Mouse (Mus musculus): ENCODE data around the gene Cmklr1.

Gene Cmklr1

GRCm38 (mm10) chr5:113650035-113650865, at the start of gene Cmklr1:
Cmklr1 (minus strand) TSS chr5:113650426.
- DNase-seq, result no peak

- no peak for DNase-seq
These were observed 44.2 kb upstream of the Cmklr1 start for GRCm38 (mm10) chr5:113694415-113694814.

- no peak for DNase-seq
These were observed 43.8 kb upstream of the Cmklr1 start for GRCm38 (mm10) chr5:113694000-113694399.

DNA sequence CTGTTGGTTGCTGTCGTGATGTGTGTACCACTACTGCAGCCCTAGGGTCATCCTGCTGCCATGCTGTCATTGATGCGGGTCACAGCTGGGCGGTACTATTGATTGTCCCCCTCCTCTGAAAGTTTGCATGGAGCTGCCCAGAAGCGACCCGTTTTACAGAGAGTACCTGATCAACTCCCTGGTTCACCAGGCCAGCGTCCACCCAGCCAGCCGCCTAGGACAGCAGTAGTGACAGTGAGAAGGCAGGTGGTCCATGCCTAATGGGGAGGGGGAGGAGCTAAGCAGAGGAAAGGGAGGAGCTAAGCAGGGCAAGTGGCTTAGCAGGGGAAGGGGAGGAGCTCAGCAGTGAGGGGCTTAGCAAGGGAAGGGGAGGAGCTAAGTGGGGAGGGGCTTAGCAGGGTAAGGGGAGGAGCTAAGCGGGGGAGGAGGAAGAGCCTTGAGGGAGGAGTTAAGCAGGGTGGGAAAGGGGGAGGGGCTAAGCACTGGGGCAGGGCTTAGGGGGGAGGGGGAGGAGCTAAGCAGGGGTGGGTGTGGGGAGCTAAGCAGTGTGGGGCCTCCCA, 43.0 kb upstream of the Cmklr1 start:
- DNase-seq, result peak; percentile 59

DNA sequence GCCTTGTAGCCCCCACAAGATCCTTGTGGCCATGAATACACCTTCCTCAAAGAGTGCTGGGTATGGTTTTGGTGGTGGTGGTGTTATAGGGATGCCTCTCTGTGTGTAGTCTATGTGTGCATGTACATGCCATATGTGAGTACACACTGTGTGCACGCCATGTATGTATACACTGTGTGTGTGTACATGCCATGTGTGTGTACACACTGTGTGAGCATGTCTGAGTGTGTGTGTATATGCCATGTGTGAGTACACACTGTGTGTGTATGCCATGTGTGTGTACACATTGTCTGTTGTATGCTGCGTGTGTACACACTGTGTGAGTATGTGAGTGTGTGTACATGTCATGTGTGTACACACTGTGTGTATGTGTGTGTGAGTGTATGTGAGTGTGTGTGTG, 40.6 kb upstream of the Cmklr1 start:
- DNase-seq, result no peak

DNA sequence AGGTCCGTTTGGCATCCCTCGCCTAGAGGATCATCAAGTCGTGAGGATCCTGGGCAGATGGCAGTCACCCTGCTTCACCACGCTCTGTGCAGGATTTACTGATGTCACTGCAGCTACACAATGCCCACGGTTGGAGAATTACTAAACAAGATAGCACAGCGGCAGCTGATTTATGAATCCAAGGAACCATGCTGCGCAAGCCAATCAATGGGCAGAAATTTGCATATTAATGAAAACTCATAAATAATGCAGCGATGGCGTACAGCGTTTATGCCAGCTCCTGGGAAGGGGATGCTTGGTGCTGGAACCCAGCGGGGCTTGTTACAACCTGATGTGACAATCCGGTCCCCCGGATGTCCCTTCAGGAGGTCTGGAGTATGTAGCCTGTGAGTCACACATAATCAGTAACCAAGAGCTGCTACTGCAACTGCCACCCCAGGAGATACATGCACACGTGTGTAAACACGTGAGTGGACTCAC, 39.9 kb upstream of the Cmklr1 start:
- DNase-seq, result peak; percentile 64

GRCm38 (mm10) chr5:113687514-113687913, 37.3 kb upstream of the Cmklr1 start:
- DNase-seq, result peak; percentile 38

DNA sequence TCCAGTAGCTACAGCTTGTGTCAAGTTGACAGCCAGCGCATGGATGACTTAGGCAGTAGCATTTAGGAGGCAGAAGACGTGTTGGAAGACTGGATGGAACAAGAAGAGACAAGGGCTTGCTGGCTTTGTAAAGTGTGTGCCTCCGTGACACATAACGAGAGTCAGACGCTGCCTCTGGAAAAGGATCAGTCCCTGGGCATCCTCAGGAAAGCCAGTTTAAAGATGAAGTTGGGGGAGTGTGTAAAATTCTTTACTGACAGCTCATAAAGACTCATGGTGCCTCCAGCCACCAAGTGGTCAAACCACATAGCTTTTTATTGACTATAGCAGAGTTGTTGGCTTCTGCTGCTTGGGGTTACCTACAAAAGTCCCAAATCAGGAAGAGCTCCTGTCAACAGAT, 35.2 kb upstream of the Cmklr1 start:
- DNase-seq, result no peak

DNA sequence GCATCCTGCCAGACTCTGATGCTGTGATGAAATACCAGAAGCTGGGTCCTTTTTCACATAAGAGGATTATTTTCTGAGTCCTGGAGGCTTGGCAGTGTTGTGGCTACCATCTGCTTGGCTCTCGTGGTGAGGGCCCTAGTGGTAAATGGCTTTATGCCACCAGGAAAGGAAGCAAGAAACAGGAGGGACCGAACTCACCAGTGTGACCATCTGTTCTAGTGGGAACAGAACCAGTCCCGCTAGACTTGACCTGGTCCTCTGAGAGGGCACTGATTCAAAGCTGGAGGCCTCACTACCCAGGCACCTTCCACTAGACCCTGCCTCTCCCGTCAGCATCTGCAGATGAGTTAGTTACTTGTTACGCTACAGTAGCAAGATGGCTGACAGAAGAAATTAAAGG, 33.0 kb upstream of the Cmklr1 start:
- DNase-seq, result peak; percentile 95

- DNase-seq, result peak; percentile 44
These were observed 32.2 kb upstream of the Cmklr1 start for GRCm38 (mm10) chr5:113682472-113682871.

DNA sequence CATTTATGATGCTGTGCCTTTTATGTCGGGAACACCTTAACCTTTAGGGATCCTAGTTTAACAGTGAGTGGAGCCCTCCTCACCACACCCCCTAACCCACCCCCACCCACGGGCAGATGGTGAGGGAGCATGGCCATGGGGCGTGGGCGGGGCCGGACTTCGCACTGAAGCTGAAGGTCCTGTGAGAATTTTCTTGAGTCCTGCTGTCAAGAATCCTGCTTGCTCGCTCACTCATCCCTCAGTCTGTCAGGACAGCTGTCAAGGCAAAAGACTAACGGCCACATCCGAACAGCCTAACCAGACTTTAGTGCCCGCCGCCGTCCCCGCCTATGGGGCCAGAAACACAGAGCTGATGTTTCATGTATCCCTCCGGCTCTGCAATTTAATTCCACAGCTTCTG, 31.0 kb upstream of the Cmklr1 start:
- peak; percentile 61 for DNase-seq

GRCm38 (mm10) chr5:113679509-113679908, 29.3 kb upstream of the Cmklr1 start:
- DNase-seq, result peak; percentile 55

DNA sequence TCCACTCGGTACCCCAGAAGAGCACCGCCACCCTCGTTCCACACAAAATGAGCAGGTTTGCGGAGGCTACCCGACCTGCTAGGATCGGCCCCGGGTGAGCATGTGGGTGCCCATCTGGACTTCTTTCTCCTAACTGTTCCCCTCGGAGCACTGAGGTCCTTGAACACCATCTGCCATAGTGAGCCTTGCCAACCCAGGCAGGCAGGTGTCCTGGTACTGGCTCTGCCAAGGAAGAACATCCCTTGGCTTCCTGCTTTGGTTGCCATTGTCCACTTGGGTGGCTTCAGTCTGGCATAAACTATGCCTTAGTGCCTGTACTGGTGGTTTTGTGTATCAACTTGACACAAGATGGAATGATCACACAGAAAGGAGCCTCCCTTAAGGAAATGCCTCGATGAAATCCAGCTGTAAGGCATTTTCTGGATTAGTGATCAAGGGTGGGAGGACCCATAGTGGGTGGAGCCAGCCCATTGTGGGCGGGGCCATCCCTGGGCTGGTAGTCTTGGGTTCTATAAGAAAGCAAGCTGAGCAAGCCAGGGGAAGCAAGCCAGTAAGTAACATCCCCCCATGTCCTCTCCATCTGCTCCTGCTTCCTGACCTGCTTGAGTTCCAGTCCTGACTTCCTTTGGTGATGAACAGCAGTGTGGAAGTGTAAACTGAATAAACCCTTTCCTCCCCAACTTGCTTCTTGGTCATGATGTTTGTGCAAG, 28.7 kb upstream of the Cmklr1 start:
- DNase-seq, result peak; percentile 99

DNA sequence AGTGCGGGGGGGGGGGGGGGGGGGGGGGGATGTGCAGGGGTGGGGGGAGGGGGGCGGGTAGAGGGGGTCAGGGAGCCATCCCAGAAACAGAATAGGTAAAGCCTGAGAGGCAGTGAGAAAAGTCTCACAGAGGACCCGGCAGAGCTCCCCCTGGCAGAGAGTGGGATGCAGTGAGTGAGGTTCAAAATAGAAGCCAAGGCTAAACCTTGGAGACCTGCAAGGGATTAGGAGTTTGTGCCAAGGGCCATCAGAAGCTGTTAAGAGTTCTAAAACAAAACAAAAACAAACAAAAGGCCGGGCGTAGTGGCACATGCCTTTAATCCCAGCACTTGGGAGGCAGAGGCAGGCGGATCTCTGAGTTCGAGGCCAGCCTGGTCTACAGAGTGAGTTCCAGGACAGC, 27.3 kb upstream of the Cmklr1 start:
- no peak for DNase-seq

GRCm38 (mm10) chr5:113674851-113675250, 24.6 kb upstream of the Cmklr1 start:
- DNase-seq, result peak; percentile 68

GRCm38 (mm10) chr5:113672456-113672855, 22.2 kb upstream of the Cmklr1 start:
- DNase-seq, result no peak

DNA sequence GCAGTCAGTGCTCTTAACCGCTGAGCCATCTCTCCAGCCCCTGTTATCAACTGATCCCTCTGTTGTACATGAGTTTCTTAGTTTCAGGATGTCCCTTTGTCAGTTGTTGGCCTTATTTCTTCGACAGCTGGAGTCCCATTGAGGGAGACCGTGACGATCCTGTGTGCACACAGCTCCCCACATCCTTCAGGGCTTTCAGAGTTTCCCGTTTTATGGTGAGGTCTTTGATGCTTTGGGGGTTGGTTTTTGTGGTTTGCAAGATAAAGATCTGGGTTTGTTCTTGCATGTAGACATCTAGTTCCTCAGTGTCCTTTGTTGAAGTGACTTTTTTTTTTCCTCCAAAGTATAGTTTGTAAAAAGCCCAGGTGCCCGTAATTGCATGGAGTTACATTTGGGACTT, 20.4 kb upstream of the Cmklr1 start:
- DNase-seq, result no peak

- DNase-seq, result no peak
These were observed 19.9 kb upstream of the Cmklr1 start for GRCm38 (mm10) chr5:113670110-113670509.

GRCm38 (mm10) chr5:113664629-113665195, 14.5 kb upstream of the Cmklr1 start:
- no peak for DNase-seq

DNA sequence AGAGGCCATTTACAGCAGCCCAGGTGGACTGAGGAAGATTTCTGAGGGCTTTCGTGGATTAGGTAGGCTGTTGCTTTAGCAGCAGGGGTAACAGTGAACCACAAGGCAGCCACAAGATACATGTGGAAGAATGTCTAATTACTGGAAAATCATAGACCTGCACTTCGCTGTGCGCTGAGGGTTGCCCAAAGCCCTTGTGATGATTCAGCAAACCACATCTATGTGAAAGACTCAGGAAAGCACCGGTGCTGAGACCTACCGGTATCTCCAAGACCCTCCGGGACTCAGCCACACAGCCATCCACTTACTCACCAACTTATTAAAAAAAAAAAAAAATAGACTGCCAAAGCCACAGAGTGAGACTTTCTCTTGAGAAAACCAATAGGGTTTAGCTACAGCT, 13.9 kb upstream of the Cmklr1 start:
- no peak for DNase-seq

GRCm38 (mm10) chr5:113660872-113661271, 10.6 kb upstream of the Cmklr1 start:
- DNase-seq, result no peak

DNA sequence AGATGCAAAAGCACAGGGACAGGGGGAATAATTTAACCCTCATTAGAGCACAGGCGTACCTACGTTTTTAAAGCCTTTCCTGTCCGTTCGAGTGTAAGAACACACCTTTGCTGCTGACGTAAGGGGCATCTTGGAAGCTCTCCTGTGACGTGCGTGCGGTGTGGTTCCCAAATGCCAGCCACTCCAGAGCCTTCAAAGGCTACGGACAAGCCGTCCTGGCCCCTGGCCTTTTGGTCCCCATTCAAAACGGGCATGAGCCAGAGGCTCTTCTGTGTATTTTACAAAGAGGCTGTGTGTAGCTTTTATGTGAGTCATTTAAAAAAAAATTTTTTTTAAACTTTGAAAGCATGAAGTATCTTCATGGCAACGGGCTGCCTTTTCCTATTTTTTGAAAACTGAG, 4.6 kb upstream of the Cmklr1 start:
- DNase-seq, result peak; percentile 53

GRCm38 (mm10) chr5:113654206-113654605, 4.0 kb upstream of the Cmklr1 start:
- peak; percentile 47 for DNase-seq

Data from cerebellum, adult 11-12 months (tissue).